Mouse (Mus musculus) hematopoietic stem cell, adult 5-6 weeks (primary cell): ENCODE data around the gene Gm37596. TPM values are rescaled to one million over a fixed set of nuclear protein-coding genes. Genes with fewer than 3 reads are reported as not detected.
"Not testable (repeated sequence)": the region's sequence is repeated elsewhere in the genome, so short reads cannot be mapped to it uniquely, and the experiment has no call there.

Source experiments
- ATAC-seq, 2 experiments: fragments of 125-278 bp in 1 of 2; replicated peaks in 1 of 2; 2 replicates each; pipeline ENCODE4 v1.8.0; 2016 to 2017; ENCODE audit warnings: inconsistent platforms in 2 of 2, mild to moderate bottlenecking in 2 of 2, moderate number of reproducible peaks in 2 of 2, low read depth in 1 of 2, moderate TSS enrichment in 1 of 2; ENCODE audit not compliant: low FRiP score in 2 of 2, poor library complexity in 2 of 2, severe bottlenecking in 2 of 2, insufficient read depth in 1 of 2, low TSS enrichment in 1 of 2
- total RNA-seq: library from RNA; stranded (forward); fragments of 172-1452, 232-1000 nt; gene quantifications from 2 replicates; pipeline ENCODE4 v1.2.3, GENCODE M21; 2017

Gene Gm37596
- not detected in 2 replicates for total RNA-seq

DNA sequence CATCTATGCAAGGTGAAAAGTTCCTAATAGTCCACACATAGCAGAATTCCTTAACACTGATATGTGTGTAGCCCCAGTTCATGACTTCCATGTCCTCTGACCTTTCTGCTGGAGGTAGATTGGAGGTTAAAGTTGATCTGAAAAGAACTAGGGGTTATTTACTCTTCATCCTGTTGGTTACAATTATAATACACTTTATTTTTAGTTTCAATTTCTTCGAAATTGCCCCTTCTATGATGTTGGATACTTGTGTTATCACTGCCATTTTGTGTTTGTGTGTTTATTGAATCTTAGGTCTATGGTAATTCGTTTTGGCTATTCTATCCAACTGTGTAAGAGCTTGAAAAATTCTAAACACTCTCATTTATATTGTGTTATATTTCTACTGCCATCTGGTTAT lies at the start of gene Gm37596:
Gene Gm37596, minus strand, starts transcription at position 101 of the 400 bp plus-strand sequence.
- not testable (repeated sequence) for ATAC-seq

DNA sequence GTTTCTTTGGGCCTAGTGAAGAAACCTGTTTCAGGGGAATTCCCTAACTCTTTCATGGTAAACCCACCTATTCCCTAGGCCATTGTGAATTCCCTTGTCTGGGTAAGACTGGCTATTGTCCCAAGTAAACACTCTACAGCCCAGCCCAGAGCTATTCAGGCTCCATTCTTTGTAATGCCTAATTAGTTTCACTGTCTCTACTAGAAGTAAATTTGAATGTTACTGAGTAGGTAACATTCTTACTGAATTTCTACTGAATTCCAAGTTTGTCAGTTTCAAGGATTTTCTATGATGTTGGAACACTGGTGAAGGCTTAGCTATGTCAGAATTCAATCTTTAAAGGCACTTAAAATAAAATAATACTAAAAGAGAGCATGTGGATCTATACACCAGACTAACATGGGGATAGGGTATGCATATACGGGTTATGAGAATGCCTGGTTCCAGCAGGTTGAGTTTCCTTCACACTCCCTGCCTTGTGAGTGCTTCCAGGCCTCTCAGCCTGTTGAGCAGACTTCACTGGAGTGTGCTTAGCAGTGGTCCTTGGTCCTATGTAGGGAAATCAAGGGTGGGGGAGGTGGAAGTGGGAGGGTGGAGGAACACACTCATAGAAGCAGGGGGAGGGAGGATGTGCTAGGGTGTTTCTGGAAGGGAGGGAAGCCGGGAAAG lies 16.2 kb upstream of the Gm37596 start:
- not testable (repeated sequence) for ATAC-seq

- ATAC-seq = not testable (repeated sequence)
Observed at GRCm38 (mm10) chr3:93676210-93676609, 16.7 kb downstream of the Gm37596 start, which contains the start of gene Tdpoz1. Gene Tdpoz1, minus strand, starts transcription at chr3:93676310.

DNA sequence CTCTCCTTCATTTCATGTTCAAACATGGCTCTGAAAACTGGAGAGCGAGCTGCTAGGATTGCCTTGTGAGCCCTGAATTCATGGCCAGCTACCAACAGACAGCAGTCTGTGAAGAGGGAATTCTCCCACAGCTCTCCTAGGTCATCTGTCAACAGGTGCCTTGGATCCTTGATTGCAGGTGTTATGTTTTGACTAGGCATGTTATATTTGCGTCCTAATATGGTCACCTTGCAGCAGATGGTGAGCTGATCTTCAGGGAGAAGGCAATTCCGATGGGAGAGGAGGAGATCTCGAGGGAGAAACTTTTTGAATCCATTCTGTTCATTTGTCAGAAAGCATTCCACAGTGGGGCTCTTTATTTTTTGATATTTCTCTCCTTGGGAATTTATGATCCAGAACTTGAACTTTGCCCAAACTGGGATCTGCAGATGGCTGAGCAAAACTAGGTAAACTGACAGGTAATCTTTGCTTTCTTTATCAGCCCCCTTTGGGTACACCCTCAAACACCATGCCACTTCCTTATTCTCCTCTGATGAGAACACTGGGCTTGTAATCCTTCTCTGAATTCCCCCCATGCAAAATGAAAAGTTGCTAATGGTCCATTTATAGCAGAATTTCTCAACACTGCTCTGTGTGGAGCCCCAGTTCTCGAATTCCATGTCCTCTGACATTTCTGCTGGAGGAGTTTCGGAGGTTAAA lies 21.9 kb downstream of the Gm37596 start:
- ATAC-seq = not testable (repeated sequence)

DNA sequence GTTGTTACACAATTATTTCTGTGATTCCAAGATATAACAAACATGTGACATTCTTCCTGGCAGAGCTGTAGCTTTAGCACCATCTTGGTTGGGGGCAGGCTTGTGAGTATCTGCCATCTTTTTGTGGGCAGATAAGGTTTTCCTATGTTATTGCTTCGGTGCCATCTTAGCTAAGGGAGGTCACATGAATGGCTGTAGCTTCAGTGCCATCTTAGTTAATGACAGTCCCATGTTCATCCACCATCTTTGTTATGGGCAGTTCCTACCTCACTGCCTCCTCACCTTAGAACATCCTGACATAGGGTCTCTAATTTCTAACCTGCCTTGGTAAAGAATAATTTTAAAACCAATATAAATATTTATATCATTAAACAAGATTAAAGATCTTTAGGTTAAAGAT lies 38.6 kb downstream of the Gm37596 start:
- ATAC-seq = no peak

DNA sequence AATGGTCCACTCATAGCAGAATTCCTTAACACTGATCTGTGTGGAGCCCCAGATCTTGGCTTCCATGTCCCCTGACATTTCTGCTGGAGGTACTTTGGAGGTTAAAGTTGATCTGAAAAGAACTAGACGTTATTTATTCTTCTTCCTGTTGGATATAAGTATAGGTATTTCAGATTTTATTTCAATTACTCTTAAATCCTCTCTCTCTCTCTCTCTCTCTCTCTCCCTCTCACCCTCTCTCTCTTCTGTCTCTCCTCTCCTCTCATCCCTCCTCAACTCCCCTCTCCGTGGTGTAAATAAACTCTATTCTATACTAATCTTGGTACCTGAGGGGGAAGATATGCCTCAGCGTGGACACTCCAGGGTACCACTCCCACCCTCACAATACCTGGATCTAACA lies 40.3 kb downstream of the Gm37596 start, which contains the start of gene Tdpoz2:
Gene Tdpoz2, minus strand, starts transcription at position 101 of the 400 bp plus-strand sequence.
- ATAC-seq = no peak

Other genes with a start within 250 kb of the Gm37596 start
- gene Tchhl1, start 224.3 kb downstream of the Gm37596 start, total RNA-seq = not detected in 2 replicates
- 49.1 and 66.1 TPM in 2 replicates for gene S100a11, start 172.6 kb downstream of the Gm37596 start, total RNA-seq
- 357 and 381 TPM in 2 replicates for gene S100a10, start 138.0 kb downstream of the Gm37596 start, total RNA-seq
- not detected in 2 replicates for gene Tdpoz2, start 40.4 kb downstream of the Gm37596 start, total RNA-seq
- not detected in 2 replicates for gene Tdpoz1, start 16.8 kb downstream of the Gm37596 start, total RNA-seq
- not detected in 2 replicates for gene Gm5773, start 79.9 kb upstream of the Gm37596 start, total RNA-seq
- gene Tdpoz4, start 103.3 kb upstream of the Gm37596 start, total RNA-seq = not detected in 2 replicates
- gene Tdpoz3, start 132.9 kb upstream of the Gm37596 start, total RNA-seq = not detected in 2 replicates